Mouse (Mus musculus): Measurements from ENCODE around the gene Mxi1. TPM values are rescaled to one million over a fixed set of nuclear protein-coding genes. Genes with fewer than 3 reads are reported as not detected.
"Not testable (repeated sequence)": the region's sequence is repeated elsewhere in the genome, so short reads cannot be mapped to it uniquely, and the experiment has no call there.

The Mxi1 gene
- total RNA-seq, 2 experiments from 2014 or later = 57.0 to 57.9 TPM

DNA sequence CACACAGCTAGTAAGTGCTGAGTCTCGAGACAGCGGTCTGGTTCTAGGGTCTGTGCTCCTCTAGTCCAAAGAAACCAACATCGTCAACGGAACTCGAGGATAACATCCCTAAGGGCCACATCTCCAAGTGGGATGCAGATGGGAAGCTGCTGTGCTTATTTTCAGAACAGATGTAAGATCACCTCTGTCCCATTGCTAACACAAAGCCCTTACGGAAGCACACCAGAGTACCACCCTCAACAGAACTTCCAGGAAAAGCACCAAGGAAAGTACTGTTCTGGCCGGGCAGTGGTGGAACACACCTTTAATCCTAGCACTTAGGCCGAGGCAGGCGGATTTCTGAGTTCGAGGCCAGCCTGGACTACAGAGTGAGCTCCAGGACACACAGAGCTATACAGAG, 68.1 kb downstream of the Mxi1 start:
- DNase-seq (ENCODE audit: extremely low spot score in 1 of 2, low spot score in 2 of 2) = no peak
- intact Hi-C loops (cut with DNase I) = no loop called here

DNA sequence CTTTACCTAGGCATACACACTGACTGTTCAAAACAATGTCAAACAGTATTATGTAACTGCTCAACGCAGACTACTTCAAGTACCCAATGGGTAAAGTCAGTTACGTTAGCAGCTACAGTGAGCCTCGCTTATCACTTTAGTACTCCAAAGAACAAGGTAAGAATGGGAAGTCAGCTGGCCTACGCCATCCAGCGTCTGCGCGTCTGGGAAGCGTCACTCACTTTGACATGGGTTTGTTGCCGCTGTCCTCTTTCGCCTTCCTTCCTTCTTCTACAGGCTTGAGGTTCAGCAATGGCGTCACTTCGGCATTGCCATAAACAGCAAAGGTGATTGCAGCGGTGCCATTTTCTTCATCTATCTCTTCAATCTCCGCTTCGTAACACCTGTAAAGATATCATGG, 73.0 kb downstream of the Mxi1 start:
- intact Hi-C loops (cut with DNase I) = no loop called here
- no peak for DNase-seq (ENCODE audit: extremely low spot score in 1 of 2, low spot score in 2 of 2)

DNA sequence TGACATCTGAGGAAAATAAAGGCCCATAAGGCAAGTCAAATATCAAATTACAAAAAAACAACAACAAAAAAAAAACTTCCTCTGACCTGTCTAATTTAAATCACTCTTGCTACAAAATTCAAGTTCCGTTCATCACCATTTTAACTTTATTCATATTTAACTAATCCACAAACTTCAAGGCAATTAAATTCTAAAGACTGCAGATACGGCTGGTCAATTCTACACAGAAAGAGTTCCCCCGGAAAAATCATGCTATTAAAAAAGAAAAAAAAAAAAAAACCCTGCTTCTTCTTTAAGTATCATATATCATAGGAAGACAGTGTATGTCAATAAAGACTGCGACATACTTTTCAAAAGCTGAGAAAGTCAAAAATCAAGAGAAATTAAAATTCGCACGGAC, 79.1 kb downstream of the Mxi1 start:
- intact Hi-C loops (cut with DNase I) = no loop called here
- DNase-seq (ENCODE audit: extremely low spot score in 1 of 2, low spot score in 2 of 2) = no peak

DNA sequence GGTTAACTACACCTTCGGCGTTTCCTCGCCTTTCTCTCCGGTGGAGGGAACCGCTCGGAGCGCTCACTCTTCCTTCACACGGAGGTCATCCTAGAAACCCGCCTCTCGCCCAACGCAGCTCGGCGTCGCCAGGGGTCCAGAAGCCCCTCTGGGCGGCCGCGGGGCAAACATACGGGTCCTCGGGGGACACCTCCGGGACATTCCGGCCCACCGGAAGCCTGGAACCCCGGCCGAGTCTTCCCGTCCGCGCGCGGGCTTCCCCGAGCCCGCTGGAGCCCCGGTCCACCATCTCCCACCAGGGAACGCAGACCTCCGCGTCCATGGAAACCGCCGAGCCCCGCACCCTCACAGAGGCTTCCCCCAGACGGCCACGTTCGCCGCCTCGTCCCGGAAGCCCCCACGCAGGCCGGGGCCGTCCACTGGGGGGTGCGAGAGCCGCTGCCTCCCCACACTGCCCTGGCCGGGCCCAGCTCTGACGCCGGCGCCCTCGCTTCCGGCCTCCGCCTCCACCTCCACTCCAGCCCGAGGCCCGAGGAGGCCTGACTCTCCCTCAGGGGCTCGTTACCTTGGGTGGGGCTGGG, 79.6 kb downstream of the Mxi1 start:
- intact Hi-C loops (cut with DNase I) = loop anchor here (5.0 kb wide), 1 partner anchor 142 kb away; no protein-coding TSS in a partner anchor
- peak in 1 of 2 experiments; percentile 87 for DNase-seq (ENCODE audit: extremely low spot score in 1 of 2, low spot score in 2 of 2)

DNA sequence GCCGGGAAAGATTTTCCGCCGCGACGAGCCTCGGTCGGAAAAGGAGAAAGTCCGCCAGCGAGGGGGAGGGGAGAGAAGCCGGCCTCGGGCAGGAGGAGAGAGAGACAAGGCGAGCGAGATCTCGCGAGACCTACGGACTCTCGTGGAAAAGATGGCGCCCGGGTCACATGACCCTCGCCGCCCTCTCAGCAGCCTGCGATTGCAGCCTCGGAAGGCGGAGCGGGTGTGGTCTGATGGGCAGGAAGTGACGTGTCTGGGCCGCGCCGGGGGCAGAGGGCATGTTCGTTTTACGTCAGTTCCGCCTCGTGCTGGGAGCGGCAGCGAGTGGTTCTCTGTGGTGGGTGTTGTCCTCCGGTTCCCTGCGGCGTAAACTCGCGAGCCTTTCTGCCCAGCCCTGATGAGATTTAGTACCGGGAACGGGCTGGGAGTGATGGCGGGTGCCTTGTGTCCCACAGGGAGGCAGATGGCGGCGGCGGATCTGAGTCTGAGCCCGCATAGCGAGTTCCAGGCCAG, 80.2 kb downstream of the Mxi1 start, which contains the start of gene Smndc1:
Smndc1 (minus strand) TSS at position 84 of the 513 bp plus-strand sequence.
- DNase-seq (ENCODE audit: extremely low spot score in 1 of 2, low spot score in 2 of 2) = peak; percentile 99 to 100
- intact Hi-C loops (cut with DNase I) = loop anchor here (5.0 kb wide), 1 partner anchor 142 kb away; no protein-coding TSS in a partner anchor

DNA sequence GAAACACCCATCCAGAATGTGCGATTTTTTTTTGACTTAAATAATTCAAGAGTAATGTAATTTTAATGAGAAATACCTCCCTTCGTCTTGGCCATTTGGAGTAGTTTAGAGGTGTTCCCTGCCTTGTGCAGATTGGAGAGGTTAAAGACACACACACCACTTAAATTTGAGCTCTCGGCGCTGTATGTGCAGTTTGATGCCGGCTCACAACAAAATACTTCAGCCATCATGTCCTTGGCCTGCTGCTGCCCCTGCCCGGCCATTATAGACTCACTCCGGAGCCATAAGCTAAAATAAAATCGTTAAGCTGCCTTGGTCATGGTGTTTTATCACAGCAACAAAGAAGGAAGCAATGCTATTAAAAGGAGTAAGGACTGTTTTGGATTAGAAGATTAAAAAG, 81.1 kb downstream of the Mxi1 start:
- intact Hi-C loops (cut with DNase I) = loop anchor here (5.0 kb wide), 1 partner anchor 141 kb away; no protein-coding TSS in a partner anchor
- DNase-seq (ENCODE audit: extremely low spot score in 1 of 2, low spot score in 2 of 2) = no peak

DNA sequence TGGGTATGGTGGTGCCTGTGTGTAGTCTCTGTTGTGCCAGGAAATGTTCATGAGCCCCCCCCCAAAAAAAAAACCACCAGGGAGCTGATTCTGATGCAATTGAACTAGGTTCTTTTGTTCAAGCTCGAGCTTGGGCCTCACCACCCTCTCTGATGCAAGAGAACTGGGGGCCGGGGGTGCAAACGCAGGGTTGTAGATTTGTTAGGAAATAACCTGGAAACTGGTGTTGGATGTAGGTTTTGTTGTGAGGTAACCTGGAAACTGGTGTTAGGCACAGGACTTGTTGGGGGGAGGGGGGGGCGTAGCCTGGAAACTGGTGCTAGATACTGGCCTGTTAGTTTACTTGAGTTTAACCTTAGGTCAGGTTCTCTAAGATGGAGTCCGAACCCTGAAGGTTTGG, 81.5 kb downstream of the Mxi1 start:
- no peak for DNase-seq (ENCODE audit: extremely low spot score in 1 of 2, low spot score in 2 of 2)
- intact Hi-C loops (cut with DNase I) = loop anchor here (5.0 kb wide), 1 partner anchor 141 kb away; no protein-coding TSS in a partner anchor

DNA sequence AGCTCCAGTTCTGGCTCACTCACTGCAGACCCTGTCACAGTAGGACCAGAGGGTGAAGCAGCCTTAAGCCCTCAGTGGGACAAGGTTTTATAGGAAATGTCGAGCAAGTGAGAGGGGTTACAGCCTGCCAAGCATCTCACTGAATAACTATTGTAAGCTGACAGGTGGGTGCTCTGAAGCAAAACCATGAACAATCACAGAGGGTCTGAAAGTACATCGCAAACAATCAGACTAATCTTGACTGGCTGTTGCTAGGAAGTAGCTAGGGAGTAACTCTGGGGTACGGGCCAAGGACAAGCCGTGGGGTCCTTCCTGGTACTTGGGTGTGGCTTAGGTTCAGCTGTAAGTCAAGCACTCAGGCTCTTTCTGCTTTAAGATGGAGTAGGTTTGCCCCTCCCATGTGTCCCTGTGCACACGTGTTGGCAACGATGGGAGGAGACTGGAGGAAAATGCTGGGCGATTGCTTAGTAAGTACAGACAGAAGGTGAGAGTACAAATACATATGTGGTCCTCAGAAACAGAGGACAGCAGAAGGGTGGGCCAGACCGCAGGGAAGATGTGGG, 82.5 kb downstream of the Mxi1 start:
- DNase-seq (ENCODE audit: extremely low spot score in 1 of 2, low spot score in 2 of 2) = no peak
- intact Hi-C loops (cut with DNase I) = loop anchor here (5.0 kb wide), 1 partner anchor 139 kb away; no protein-coding TSS in a partner anchor

DNA sequence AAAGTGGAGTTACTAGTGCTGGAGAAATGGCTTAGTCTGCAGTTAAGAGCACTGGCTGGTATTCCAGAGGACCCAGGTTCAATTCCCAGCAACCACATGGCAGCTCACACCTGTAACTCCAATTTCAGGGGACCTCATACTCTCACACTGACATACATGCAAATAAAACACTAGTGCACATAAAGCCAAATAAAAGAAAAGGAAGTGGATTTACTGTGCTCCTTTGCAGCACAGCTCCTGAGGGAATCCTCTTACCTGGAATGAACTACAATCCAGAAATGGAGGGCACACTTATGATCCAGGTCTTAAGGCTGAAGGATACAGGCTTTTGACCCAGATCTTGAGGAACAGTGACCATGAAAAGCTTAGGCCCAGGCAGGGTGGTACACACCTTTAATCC, 83.3 kb downstream of the Mxi1 start:
- DNase-seq (ENCODE audit: extremely low spot score in 1 of 2, low spot score in 2 of 2) = no peak
- intact Hi-C loops (cut with DNase I) = loop anchor here (1.0 to 5.0 kb wide), 2 partner anchors 139 to 186 kb away; no protein-coding TSS in a partner anchor

DNA sequence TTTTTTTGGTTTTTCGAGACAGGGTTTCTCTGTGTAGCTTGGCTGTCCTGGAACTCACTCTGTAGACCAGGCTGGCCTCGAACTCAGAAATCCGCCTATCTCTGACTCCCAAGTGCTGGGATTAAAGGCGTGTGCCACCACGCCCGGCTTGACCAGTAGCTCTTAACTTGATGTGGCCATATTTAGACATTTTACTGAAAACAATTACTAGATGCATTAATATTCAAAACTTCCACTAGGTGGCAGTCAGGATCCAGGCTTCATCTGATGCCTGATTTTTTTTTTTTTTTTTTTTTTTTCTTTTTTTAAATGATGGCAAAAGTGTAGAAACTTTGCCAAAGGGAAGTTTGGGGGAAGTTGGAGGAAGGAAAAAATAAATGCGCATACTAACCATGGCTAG, 84.2 kb downstream of the Mxi1 start:
- intact Hi-C loops (cut with DNase I) = loop anchor here (1.0 to 5.0 kb wide), 2 partner anchors 138 to 185 kb away; no protein-coding TSS in a partner anchor

DNA sequence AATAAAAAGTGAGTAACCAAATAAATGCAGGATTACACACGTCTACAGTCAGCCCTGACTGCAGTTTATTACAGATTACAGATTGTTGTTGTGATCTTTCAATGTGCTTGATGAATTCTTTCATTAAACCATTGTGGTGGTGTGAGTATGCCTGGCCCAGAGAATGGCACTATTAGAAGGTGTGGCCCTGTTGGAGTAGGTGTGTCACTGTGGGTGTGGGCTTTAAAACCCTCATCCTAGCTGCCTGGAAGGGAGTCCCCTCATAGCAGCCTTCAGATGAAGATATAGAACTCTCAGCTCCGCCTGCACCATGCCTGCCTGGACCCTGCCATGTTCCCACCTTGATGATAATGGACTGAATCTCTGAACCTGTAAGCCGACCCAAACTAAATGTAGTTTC, 84.6 kb downstream of the Mxi1 start:
- not testable (repeated sequence) for DNase-seq (ENCODE audit: extremely low spot score in 1 of 2, low spot score in 2 of 2)
- intact Hi-C loops (cut with DNase I) = loop anchor here (1.0 to 5.0 kb wide), 2 partner anchors 137 to 184 kb away; no protein-coding TSS in a partner anchor

More for the DNA sequence above, 84.2 kb downstream of the Mxi1 start:
- DNase-seq (ENCODE audit: extremely low spot score in 1 of 2, low spot score in 2 of 2) = peak; percentile 41 to 61

DNA sequence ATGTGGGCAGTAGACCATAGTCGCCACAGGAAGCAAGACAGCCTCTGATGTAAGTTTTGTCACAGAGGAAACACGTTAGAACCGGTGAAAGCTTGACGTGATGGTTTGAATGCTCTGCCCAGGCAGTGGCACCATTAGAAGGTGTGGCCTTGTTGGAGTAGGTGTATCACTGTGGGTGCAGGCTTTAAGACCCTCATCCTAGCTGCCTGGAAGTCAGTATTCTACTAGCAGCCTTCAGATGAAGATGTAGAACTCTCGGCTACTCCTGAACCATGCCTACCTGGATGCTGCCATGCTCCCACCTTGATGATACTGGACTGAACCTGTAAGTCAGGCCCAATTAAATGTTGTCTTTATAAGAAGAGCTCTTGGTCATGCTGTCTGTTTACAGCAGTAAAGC, 85.5 kb downstream of the Mxi1 start:
- intact Hi-C loops (cut with DNase I) = not testable (repeated sequence)

DNA sequence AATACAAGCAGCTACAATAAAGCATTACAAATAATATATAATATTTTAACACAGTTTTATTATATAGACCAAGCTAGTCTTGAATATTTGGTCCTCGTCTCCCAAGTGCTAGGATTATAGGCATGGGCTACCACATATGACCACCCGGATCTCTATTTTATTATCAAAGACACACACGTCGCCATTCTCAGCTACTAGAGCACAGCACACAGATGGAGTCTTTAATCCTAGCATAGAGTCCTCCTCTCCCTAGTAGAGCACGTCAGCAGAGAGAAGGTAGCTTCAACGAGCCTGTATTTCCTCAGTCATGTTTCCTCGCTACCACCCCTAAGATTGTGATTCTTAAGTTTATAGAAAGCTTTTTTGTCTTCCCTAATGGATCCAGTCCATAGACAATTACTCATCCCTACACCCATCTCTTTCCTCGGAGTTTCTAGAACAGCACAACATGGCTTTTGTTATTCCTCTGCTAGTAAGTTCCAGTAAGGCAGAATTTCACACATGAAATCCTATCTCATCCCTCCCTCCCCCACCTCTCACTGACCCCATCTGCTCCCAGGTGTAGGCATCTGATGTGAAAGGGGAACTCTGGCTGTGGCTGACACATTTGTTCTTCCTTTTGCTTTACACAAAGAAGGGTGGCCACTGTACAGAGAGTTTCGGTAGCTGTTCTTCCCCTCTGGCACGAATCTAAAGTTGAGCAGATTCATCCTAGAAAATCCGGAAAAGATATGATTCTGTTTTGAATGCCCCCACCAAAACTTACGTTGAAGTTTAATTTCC, 87.3 kb downstream of the Mxi1 start:
- no peak for DNase-seq (ENCODE audit: extremely low spot score in 1 of 2, low spot score in 2 of 2)
- intact Hi-C loops (cut with DNase I) = no loop called here

More for the DNA sequence above, 85.5 kb downstream of the Mxi1 start:
- DNase-seq (ENCODE audit: extremely low spot score in 1 of 2, low spot score in 2 of 2) = not testable (repeated sequence)

DNA sequence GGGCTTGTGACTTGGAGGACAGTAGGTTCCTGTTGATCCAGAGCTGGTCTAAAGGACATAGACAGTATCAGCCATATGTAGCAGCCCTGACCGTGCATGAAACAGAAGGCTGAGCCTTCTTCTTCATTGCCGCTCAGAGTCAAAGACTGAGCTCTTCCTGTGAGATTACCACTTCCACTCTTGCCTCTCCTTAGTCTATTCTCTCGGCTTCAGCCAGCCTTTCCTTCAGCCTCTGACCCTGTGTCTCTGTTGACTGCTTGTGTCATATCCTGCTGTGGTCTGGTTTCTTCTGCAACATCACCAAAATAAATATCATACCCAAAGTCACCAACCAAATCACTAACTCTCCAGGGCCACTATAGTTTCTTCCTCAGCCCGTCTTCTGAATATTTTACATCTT, 88.9 kb downstream of the Mxi1 start:
- intact Hi-C loops (cut with DNase I) = no loop called here
- no peak for DNase-seq (ENCODE audit: extremely low spot score in 1 of 2, low spot score in 2 of 2)

DNA sequence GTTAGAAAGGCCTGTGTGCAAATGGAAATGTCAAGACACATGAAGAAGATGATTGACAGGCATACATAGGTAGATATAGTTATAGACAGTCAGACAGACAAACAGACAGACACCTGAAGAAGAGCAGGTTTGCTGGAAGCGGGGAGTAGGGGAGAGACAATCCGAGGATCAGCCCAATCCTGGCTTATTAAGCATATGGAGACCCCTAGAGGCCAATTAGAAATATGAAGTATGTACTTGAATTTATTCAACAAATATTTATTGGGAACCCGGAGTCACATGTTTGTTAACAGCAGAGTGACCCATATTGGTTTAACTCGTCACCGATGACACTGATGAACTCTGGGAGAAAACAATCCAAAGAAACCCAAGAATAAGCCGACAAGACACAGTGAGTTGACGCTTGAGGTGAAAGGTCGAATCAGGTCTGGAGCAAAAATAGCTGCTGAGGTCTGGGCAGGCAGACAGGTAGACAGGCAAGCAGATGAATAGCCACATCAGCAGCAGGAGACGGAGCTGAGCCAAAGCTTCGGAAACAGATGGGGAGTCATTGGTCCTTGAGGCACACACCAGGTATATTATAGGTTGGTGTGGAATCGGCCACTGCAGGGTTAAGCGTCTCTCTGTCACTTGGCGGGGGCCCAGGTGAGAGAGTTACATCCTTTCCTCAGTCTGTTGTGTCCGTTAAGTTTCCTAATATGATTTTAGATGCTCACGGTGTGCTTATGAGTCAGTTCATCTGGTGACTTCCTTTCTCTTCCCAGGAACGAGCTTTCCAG, 90.2 kb downstream of the Mxi1 start:
- intact Hi-C loops (cut with DNase I) = no loop called here
- no peak for DNase-seq (ENCODE audit: extremely low spot score in 1 of 2, low spot score in 2 of 2)

DNA sequence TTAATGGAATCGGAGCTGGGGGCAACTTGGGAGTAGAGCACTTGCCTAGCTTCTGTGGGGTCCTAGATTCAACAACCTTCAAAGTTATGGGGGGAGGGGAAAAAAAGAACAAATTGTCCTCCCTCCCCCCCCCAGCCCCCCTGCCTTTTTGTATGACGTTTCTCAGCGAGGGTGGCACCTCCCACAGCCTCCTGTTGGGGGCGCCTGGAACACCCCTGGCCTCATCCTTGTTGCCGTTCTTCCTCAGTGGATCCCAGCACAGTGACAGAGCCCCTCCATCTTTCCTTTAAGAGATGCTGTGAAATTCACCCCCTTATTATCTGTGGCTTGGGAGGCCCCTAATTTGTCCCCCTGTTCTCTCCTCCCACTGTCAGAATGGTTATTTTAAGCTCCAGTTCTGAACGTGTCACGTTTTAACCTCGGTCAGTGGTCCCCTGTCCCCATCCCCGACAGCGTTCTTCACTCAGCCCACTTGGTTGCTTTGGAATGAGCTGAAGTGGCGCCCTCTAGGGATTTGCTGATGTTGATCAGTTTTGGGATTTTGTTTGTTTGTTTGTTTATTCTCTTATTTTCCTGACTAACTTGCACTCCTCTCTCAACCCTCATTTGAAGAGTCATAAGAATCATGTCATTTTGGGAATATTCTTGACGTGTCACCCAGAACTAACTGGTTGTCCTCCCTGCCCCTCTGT, 92.6 kb downstream of the Mxi1 start:
- DNase-seq (ENCODE audit: extremely low spot score in 1 of 2, low spot score in 2 of 2) = no peak
- intact Hi-C loops (cut with DNase I) = no loop called here

DNA sequence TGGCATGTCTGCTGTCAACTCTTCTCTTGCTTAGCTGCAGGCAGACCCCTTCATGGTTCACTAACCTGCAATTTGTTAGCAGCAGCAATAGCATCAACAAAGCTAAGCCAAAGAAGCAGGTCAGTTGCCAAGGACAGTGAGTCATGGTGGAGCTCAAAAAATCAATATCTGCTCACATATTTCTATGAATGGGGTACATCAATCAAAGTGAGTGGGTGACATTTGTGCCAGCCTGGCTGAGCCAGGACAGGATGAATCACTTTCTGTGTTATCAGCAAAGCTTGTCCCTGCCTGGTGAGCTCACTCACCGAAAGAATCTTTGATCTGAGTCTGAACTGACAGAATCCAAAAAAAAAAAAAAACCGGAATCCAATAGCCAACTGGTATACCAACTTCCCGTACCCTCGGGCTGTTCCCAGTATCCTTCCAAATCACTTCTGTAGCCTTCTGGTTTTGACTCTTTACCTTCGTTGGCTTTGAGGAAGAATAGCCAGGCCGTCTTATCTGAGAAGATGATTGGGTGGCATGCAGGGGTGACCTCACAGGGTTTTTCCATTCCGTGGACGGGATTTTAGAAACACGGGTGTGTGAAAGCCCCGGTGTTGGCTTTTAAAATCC, 94.0 kb downstream of the Mxi1 start:
- intact Hi-C loops (cut with DNase I) = no loop called here
- no peak for DNase-seq (ENCODE audit: extremely low spot score in 1 of 2, low spot score in 2 of 2)
